ENCODE assay signal across 8 mouse cellular contexts in genomic region chr16:48993559-48994342, GRCm38 (mm10). TPM values are rescaled to one million over a fixed set of nuclear protein-coding genes. Genes with fewer than 3 reads are reported as not detected.
DNase-seq lines count a peak whose midpoint lies in the region; ATAC-seq lines count a peak whose summit lies in the region.

Gene Dzip3, minus strand, starts transcription at chr16:48994165.
Gene Cip2a, plus strand, starts transcription at chr16:48994185.

- peak; percentile 100 for ATAC-seq in hindbrain, embryonic 12.5 days (ENCODE audit: low FRiP score)

- no peaks in the 10 kb centered on the region for H3K9me3 ChIP-seq in hindbrain, embryonic 12.5 days (replicated peaks)

- DNase-seq in MN1 (ENCODE audit: low spot score) = peak; percentile 94
- peak; percentile 88 for DNase-seq in cerebellum, adult 9-10 months
- DNase-seq in frontal cortex, adult 2 months (ENCODE audit: extremely low spot score in 1 of 2, low spot score in 1 of 2) = peak; percentile 85 to 90
- peak; percentile 94 for DNase-seq in layer of hippocampus, postnatal 14 days (ENCODE audit: low spot score in 2 of 2)
- DNase-seq in lung, postnatal 14 days = peak; percentile 88
- peak; percentile 67 for DNase-seq in retina, adult 2 months (ENCODE audit: low read depth, low spot score)
- DNase-seq in thymus, postnatal 36 days = peak; percentile 88 to 93

- H3K4me1 ChIP-seq in hindbrain, embryonic 12.5 days = peaks cover 22% of the 10 kb centered on the region

- under 1% methylated on average over 73 of the region's 74 CpGs for WGBS in hindbrain, embryonic 12.5 days

- H3K27ac ChIP-seq in hindbrain, embryonic 12.5 days = peak within 1 kb of the TSS; percentile 96

- peak within 1 kb of the TSS; percentile 89 for H3K4me3 ChIP-seq in hindbrain, embryonic 12.5 days

- no peaks in the 10 kb centered on the region for H3K36me3 ChIP-seq in hindbrain, embryonic 12.5 days

- H3K4me2 ChIP-seq in hindbrain, embryonic 12.5 days (replicated peaks) = peak within 1 kb of the TSS; percentile 90

- H3K9ac ChIP-seq in hindbrain, embryonic 12.5 days = peak within 1 kb of the TSS; percentile 94

- H3K27me3 ChIP-seq in hindbrain, embryonic 12.5 days = no peaks in the 10 kb centered on the region

RNA-seq across cellular contexts. Expression of gene Dzip3, which starts in this region (rescaled TPM):
- 64.1 and 74.6 TPM in 2 replicates for polyA plus RNA-seq in frontal cortex, adult 2 months (2012; rRNA removed)
- polyA plus RNA-seq in hindbrain, embryonic 12.5 days (2016; fragmentation: Nextera tagmentation; extraction: Ambion mirVana) = 44.9 and 56.1 TPM in 2 replicates
- 10 to 100 TPM; 74.4 to 83.9 TPM for total RNA-seq in layer of hippocampus, postnatal 14 days (2021)

RNA-seq across cellular contexts. Expression of gene Cip2a, which starts in this region (rescaled TPM):
- 2.5 and 2.7 TPM in 2 replicates for polyA plus RNA-seq in frontal cortex, adult 2 months (2012; rRNA removed)
- polyA plus RNA-seq in hindbrain, embryonic 12.5 days (2016; fragmentation: Nextera tagmentation; extraction: Ambion mirVana) = 27.2 and 27.9 TPM in 2 replicates
- 1 to 10 TPM; 3.7 TPM for total RNA-seq in layer of hippocampus, postnatal 14 days (2021)

Comparison
In these comparisons a context has a peak if more than half of its experiments do, and no peak if none do; other contexts are left out.
1. Peak in every context shown above with its lines: DNase-seq, ATAC-seq, H3K4me3 ChIP-seq and H3K27ac ChIP-seq.